Mouse (Mus musculus) CH12.LX (cell line): ENCODE data around the gene Baiap2l1.

ENCODE experiments used
- CHD2 ChIP-seq: IDR thresholded peaks from 2 replicates; pipeline ENCODE4 v1.6.1; 2011; ENCODE audit warnings: low read length, improper control_type of control experiment
- CTCF ChIP-seq, 2 experiments: IDR thresholded peaks in 1 of 2; conservative IDR thresholded peaks in 1 of 2; 2 replicates each; pipeline ENCODE4 v1.5.1; 2011 to 2012; ENCODE audit warnings: low read depth in 2 of 2, low read length in 2 of 2, improper control_type of control experiment in 1 of 2, inconsistent platforms in 1 of 2, mild to moderate bottlenecking in 1 of 2, moderate library complexity in 1 of 2
- E2F4 ChIP-seq: IDR thresholded peaks from 2 replicates; pipeline ENCODE4 v1.6.1; 2011; ENCODE audit warnings: low read depth, low read length, improper control_type of control experiment; ENCODE audit not compliant: insufficient replicate concordance
- EP300 ChIP-seq: IDR thresholded peaks from 2 replicates; pipeline ENCODE4 v1.6.1; 2011; ENCODE audit warnings: low read length, improper control_type of control experiment
- POLR2A ChIP-seq: IDR thresholded peaks from 2 replicates; pipeline ENCODE4 v1.6.1; 2011; ENCODE audit warnings: low read depth, mild to moderate bottlenecking, improper control_type of control experiment, low read length
- SIN3A ChIP-seq: IDR thresholded peaks from 2 replicates; pipeline ENCODE4 v1.6.1; 2012; ENCODE audit warnings: low read length, improper control_type of control experiment, inconsistent platforms
- USF1 ChIP-seq: IDR thresholded peaks from 2 replicates; pipeline ENCODE4 v1.6.1; 2014; ENCODE audit warnings: low read depth, mild to moderate bottlenecking, inconsistent platforms, low read length, improper control_type of control experiment
- USF2 ChIP-seq: conservative IDR thresholded peaks from 2 replicates; pipeline ENCODE4 v1.6.1; 2011; ENCODE audit warnings: low read depth, low read length, improper control_type of control experiment
- ZMIZ1 ChIP-seq: IDR thresholded peaks from 2 replicates; pipeline ENCODE4 v1.6.1; 2012; ENCODE audit warnings: low read depth, mild to moderate bottlenecking, inconsistent platforms, low read length, improper control_type of control experiment

DNA sequence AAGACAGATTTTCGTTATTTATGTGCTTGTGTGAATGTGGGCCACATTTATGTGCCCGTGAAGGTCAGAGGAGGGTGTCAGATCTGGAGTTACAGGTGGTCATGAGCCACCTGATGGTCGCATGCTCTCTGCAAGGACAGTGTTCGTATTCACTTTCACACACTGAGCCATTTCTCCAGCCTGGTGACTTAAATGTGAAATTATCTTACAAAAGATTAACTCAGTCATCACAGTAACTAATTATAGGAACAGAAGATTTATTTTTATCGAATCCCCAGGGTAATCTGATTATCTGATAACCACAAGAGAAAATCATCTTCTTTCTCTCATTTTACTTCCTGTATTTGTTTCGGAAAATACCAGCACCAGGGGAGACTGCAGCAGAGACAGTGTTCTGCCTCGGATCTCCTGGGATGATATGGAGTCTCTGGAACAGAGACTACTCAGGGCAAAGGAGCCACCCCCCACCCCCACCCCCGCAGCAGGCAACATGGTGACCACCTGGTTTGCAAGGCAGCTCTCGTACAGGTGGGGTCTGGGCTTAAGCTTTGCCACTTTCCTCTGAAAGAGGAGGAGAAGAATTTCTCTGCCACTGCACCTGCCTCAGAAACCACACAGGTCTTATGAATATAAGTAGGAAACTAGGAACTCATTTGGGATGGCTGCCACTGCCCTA lies 71.2 kb downstream of the Baiap2l1 start:
- TF ChIP-seq EP300 (0 out of 2 replicates have a peak, but pooled peaks have one; percentile 6), POLR2A (no peak), CHD2 (no peak), E2F4 (no peak), CTCF (conservative IDR thresholded peaks at IDR 0.05 in 1 of 2, IDR thresholded peaks at IDR 0.05 in 1 of 2; ENCODE audit: low read depth in 2 of 2, low read length in 2 of 2) (no peak), USF2 (no peak), USF1 (no peak), SIN3A (no peak), ZMIZ1 (no peak)
